Mouse (Mus musculus) E14TG2a.4 (cell line): Measurements from ENCODE around the gene Nol3.

ENCODE experiments used
- CTCF ChIP-seq: conservative IDR thresholded peaks from 2 replicates; pipeline ENCODE4 v1.5.1; 2014; ENCODE audit warnings: low read length
- POU5F1 ChIP-seq: IDR thresholded peaks from 2 replicates; pipeline ENCODE4 v1.6.1; 2014; ENCODE audit warnings: low read length, borderline replicate concordance

DNA sequence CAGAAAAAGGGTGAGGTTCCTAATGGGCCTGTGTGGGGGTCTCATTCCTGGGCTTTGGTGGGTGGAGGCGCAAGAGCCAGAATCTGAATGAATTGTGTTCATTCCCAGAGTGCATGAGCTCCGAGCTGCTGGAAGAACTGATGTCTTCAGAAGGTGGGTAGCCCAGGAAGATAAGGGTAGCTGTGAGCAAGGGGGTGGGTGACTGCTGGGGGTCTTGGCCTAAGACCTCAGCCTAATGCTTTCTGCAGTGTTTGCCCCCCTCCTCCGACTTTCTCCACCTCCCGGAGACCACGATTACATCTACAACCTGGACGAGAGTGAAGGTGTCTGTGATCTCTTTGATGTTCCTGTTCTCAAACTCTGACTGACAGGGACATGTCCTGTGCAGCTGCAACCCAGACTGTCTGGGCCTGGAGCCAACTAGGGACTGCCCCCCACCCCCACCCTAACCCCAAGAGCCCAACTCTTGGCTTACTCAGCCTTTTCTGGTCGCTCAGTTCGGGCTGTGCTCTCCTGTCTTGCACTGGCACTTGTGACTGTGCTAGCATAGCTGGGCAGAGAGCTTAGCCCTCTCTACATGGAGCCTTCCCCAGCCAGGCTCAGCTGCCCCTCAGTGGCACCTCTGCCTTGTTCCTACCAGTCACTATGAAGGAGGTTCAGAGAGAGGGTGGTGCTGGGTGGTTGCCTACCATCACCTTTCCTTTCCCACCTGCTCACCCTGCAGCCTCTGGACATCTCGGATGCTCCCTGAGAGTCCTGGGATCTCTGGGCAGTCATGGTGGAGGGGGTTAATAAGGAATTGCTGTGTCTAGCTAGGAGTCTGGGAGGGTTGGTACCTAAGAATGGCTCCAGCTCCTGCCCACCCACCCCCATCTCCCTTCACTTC, 28.6 kb downstream of the Nol3 start:
- TF ChIP-seq CTCF: no peak
- TF ChIP-seq POU5F1: no peak
